Mouse (Mus musculus): ENCODE data around the gene Armc10.
"Not testable (repeated sequence)": the region's sequence is repeated elsewhere in the genome, so short reads cannot be mapped to it uniquely, and the experiment has no call there.

Armc10 gene

GRCm38 (mm10) chr5:21702873-21703475 lies 57.4 kb downstream of the Armc10 start:
- DNase-seq (ENCODE audit: low read depth): no peak

GRCm38 (mm10) chr5:21703708-21704107 lies 58.1 kb downstream of the Armc10 start:
- DNase-seq (ENCODE audit: low read depth): no peak

GRCm38 (mm10) chr5:21706546-21706945 lies 60.9 kb downstream of the Armc10 start:
- DNase-seq (ENCODE audit: low read depth): no peak

- DNase-seq (ENCODE audit: low read depth): not testable (repeated sequence)
Observed at GRCm38 (mm10) chr5:21708011-21708410, 62.4 kb downstream of the Armc10 start.
